Mouse (Mus musculus) adrenal gland, postnatal 14 days (tissue): ENCODE results near the gene Proser3. TPM values are rescaled to one million over a fixed set of nuclear protein-coding genes. Genes with fewer than 3 reads are reported as not detected.

Source experiments
- DNase-seq: peaks from one replicate; pipeline ENCODE4 v3.0.0; 2021; ENCODE audit warnings: mixed read lengths
- total RNA-seq: library from RNA; stranded (reverse); gene quantifications from 2 replicates; pipeline ENCODE4 v1.2.3, GENCODE M21; 2021

The Proser3 gene
- total RNA-seq, 1 experiment from 2014 or later, result 7.6 TPM

- no peak for DNase-seq
These were observed 27.9 kb upstream of the Proser3 start for GRCm38 (mm10) chr7:30579950-30580349.

- peak; percentile 77 for DNase-seq
These were observed 20.9 kb upstream of the Proser3 start for GRCm38 (mm10) chr7:30572969-30573368.

GRCm38 (mm10) chr7:30572389-30572788, 20.3 kb upstream of the Proser3 start:
- peak; percentile 8 for DNase-seq

- peak; percentile 16 for DNase-seq
These were observed 15.5 kb upstream of the Proser3 start for GRCm38 (mm10) chr7:30567555-30567954.

- no peak for DNase-seq
These were observed 13.9 kb upstream of the Proser3 start for GRCm38 (mm10) chr7:30566033-30566432.

GRCm38 (mm10) chr7:30564970-30565571, 13.0 kb upstream of the Proser3 start, which contains the start of gene Igflr1:
Gene Igflr1 (plus strand): TSS chr7:30565427.
- DNase-seq, result no peak

GRCm38 (mm10) chr7:30563906-30564280, 11.8 kb upstream of the Proser3 start:
- peak; percentile 36 for DNase-seq

GRCm38 (mm10) chr7:30563117-30563905, 11.2 kb upstream of the Proser3 start, which contains the start of the genes U2af1l4, Gm49396 and Psenen:
Gene U2af1l4 (plus strand): TSS chr7:30563301.
Gene Gm49396 (plus strand): TSS chr7:30563344.
Gene Psenen (minus strand): TSS chr7:30563627.
- peak; percentile 98 for DNase-seq

- DNase-seq, result peak; percentile 35
These were observed 10.5 kb upstream of the Proser3 start for GRCm38 (mm10) chr7:30562526-30563116.

- DNase-seq, result no peak
These were observed 8.2 kb upstream of the Proser3 start for GRCm38 (mm10) chr7:30560296-30560695.

- DNase-seq, result peak; percentile 98
These were observed 7.4 kb upstream of the Proser3 start, which contains the start of gene Lin37 for GRCm38 (mm10) chr7:30559443-30559954. Gene Lin37 (minus strand): TSS chr7:30559838.

GRCm38 (mm10) chr7:30558656-30559442, 6.8 kb upstream of the Proser3 start:
- no peak for DNase-seq

GRCm38 (mm10) chr7:30557901-30558514, 5.9 kb upstream of the Proser3 start:
- peak; percentile 43 for DNase-seq

GRCm38 (mm10) chr7:30556894-30557536, 4.9 kb upstream of the Proser3 start:
- peak; percentile 39 for DNase-seq

- no peak for DNase-seq
These were observed 1.9 kb upstream of the Proser3 start for GRCm38 (mm10) chr7:30553810-30554584.

GRCm38 (mm10) chr7:30553021-30553589, 1.0 kb upstream of the Proser3 start:
- DNase-seq, result peak; percentile 84

- peak; percentile 61 for DNase-seq
These were observed 526 bp downstream of the Proser3 start for GRCm38 (mm10) chr7:30551445-30552101.

GRCm38 (mm10) chr7:30550603-30551002, 1.5 kb downstream of the Proser3 start:
- no peak for DNase-seq

GRCm38 (mm10) chr7:30549880-30550279, 2.2 kb downstream of the Proser3 start:
- no peak for DNase-seq
